Mouse (Mus musculus) kidney, adult 2 months (tissue): ENCODE data around the gene Lrrc42.

Source experiments
- CTCF ChIP-seq: fragments of 200-500 bp; conservative IDR thresholded peaks from 2 replicates; pipeline ENCODE4 v1.5.1; 2011; ENCODE audit warnings: low read depth, mild to moderate bottlenecking, control low read depth, low read length, moderate library complexity, mixed read lengths; ENCODE audit not compliant: insufficient read depth, insufficient read length
- POLR2A ChIP-seq: fragments of 200-500 bp; IDR thresholded peaks from one replicate; pipeline ENCODE4 v1.6.1; 2011; ENCODE audit warnings: low read depth, low read length, control low read depth

DNA sequence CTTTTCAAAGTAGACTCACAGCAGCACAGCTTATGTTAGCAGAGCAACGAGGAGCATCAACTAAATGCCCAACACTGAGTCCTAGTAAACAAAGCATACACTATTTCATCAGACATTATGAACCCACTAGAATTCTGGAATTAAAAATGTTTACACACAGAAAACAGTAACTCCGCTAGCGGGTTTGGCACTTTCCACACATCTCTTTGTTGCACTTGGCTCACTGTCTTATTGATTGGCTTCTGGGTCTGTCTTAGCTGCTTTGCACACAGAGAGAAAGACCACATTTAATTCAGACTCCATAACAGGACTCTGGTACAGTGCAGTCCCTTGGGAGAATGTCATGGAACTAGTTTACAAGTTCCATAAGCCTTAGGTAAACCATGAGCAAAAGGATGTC, 5.3 kb downstream of the Lrrc42 start:
- TF ChIP-seq CTCF: no peak
- TF ChIP-seq POLR2A: no peak
